Mouse (Mus musculus) kidney, adult 2 months (tissue): ENCODE measurements at regions not wholly inside any gene's neighbourhood (a gene's known extent, or its start where the extent isn't known, plus 50 kb on each side); places are given as distances from the start of the nearest gene placed in this dataset.

Experiments
- CTCF ChIP-seq: fragments of 200-500 bp; conservative IDR thresholded peaks from 2 replicates; pipeline ENCODE4 v1.5.1; 2011; ENCODE audit warnings: low read depth, mild to moderate bottlenecking, control low read depth, low read length, moderate library complexity, mixed read lengths; ENCODE audit not compliant: insufficient read depth, insufficient read length
- POLR2A ChIP-seq: fragments of 200-500 bp; IDR thresholded peaks from one replicate; pipeline ENCODE4 v1.6.1; 2011; ENCODE audit warnings: low read depth, low read length, control low read depth

DNA sequence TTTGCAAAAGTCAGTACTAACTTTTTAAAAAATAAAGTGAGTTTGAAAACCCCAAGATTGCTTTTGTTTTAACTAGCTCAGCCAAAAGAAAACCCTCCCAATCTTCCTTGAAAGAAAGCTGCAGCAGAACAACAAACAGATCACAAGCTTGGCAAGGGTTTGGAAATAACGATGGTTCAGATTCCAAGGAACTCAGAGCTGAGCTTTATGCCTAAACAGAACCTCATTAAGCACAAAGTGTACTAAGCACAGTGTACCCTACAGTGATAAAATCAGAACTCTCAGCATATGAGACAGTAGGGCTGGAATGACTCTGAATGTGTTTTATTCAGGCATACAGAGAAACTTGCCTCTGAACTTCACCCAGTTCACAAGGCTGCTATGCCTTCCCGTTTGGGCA, 77.9 kb upstream of the Pnpt1 start:
- TF ChIP-seq CTCF (no peak), POLR2A (no peak)
